Mouse (Mus musculus): ENCODE results near the gene Armcx2.

Gene Armcx2

DNA sequence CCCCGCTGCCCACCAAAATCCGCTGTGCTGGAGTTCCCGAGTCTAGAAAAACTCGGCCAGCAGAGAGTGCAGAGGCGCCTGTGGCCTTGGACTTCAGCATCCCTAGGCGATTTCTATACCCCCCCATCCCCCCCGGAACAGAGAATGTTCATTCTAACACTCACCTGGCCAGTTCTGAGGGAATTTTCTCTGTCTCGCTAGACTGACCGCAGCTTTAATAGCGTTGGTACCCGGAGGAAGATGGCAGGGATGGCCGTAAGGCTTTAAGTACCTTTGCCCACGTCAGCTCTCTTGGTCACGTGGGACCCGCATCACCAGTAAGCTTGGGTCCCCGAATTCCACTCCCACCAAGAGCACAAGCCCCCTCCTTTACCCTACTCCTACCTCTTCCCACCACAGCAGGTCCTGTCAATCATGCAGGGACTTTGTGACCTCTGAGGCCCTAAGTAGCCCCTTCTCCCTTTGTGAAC lies at the start of gene Armcx2:
TSS of gene Armcx2 (minus strand) at position 467 of the 470 bp plus-strand sequence.
- WGBS: 15% methylated on average over 16 of the region's 16 CpGs

GRCm38 (mm10) chrX:134849662-134850061 lies 40.6 kb upstream of the Armcx2 start:
- 85% methylated on average over 3 of the region's 4 CpGs for WGBS

DNA sequence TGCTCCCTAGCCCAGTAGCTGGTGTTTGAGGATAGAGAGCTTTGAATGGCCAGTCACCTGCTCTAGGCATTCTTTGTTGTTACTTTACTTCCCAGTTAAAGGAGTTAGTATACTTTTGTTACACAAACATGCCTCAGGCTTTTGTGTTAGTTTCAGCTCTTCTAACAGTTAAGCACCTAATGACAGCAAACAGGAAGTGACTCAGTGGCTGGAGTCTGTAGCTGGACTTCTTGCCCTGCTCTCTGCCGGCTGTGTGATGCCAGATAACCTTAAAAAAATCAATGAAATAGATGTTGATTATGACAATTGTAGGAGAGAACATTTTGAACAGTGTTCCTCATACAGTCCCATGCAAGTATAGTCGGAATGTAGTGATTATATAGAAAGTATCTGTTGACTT lies 35.4 kb upstream of the Armcx2 start:
- 77% methylated on average over 2 of the region's 2 CpGs for WGBS

- 39% methylated on average over 3 of the region's 3 CpGs for WGBS
Observed at GRCm38 (mm10) chrX:134830508-134830907, 21.5 kb upstream of the Armcx2 start.

DNA sequence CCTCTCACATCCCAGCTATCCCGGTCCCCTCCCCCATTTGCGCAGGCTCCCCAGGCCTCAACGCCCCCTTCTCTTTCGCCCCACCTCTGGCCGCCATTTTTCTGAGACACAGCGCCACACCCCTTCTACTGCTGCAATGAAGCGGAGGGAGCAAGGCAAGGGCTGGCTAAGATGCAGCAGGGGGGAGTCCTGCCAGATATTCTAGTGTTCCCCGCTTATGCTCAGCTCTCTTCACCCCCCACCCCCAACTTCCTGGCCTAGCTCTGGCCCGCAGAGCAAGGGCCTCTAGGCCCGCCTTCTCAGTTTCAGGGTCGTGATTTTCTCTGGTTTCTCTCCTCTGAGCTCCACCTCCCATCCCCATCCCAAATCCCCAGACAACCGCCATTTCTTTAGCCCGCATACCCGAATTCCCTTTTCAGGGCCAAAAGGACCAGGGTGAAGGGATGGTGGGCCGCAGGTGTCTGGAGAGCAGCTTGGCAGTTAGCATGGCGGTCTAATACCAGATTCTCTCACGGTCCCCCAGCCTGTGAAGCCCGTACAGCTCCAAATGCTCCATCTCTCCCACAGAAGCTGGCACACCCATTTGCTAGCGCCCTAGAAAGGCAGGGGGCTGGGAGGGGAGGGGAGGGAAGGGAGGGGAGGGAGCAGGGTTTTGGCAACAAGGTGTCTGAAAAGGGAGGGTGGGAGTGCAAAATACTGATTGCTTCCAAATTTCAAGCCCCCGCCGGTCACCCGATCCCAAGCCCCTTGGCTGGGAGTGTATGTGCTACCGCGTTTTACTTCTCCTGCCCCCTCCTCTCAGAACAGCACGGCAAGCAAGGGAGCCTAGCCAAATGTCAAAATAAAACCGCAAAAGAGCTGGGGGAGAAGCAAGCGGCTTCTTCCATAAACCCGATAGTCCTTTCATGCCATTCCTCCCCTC lies 927 bp downstream of the Armcx2 start:
- WGBS: 4% methylated on average over 28 of the region's 28 CpGs

- WGBS: 77% methylated on average over 4 of the region's 4 CpGs
Observed at GRCm38 (mm10) chrX:134787728-134788127, 21.3 kb downstream of the Armcx2 start.

DNA sequence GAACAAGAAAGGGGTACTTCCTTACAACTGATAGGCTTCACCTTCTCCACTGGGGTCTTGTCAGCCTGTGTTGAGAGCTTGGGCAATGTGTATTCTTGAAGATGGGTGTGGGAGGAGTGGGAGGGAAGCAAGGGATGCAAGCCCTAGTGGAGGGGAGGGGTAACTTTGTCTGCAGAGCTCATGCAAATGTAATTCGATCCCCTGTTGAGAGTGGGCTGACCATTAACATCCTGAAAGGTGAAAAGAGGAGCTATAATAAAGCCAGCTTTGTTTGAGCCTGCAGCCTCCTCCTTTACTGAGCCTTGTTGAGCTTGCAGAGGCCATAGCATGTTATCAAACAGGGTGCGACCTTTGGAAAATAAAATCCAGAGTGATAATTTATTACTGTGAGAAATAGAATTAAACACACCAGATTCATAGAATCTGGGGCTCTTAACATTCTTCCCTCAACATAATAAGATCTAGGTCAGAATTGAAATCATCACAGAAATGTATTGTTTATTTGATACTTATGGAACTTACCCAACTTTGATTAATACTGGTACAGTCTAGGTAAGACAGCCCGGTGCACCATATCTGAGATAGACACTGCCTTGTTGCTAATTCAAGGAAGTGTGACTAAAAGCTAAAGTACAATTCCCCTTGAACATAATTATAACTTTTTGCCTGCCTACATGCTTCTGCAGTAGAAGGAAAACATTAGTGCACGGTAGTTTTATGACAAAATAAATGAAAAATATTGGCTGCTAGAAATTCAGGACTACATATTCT lies 45.4 kb downstream of the Armcx2 start:
- WGBS: 33% methylated on average over 3 of the region's 4 CpGs

GRCm38 (mm10) chrX:134757293-134757995 lies 51.6 kb downstream of the Armcx2 start:
- WGBS: 13% methylated on average over 13 of the region's 13 CpGs

- 8% methylated on average over 40 of the region's 46 CpGs for WGBS
Observed at GRCm38 (mm10) chrX:134756434-134757292, 52.4 kb downstream of the Armcx2 start, which contains the start of gene Armcx3. Gene Armcx3, plus strand, starts transcription at chrX:134756595.

Measured in cerebral cortex, adult 2 months (tissue).